Mouse (Mus musculus) A20 (cell line): ENCODE data around the gene Lrit3.
"Not testable (repeated sequence)": the region's sequence is repeated elsewhere in the genome, so short reads cannot be mapped to it uniquely, and the experiment has no call there.

Source experiments
- DNase-seq: peaks from one replicate; pipeline ENCODE4 v3.0.0-alpha.2; 2011; ENCODE audit warnings: low read depth, low spot score

The Lrit3 gene

GRCm38 (mm10) chr3:129771210-129771609, 32.6 kb downstream of the Lrit3 start:
- DNase-seq, result no peak

- DNase-seq, result no peak
Measured at GRCm38 (mm10) chr3:129766971-129767794, 36.6 kb downstream of the Lrit3 start.

- no peak for DNase-seq
Measured at GRCm38 (mm10) chr3:129766106-129766505, 37.7 kb downstream of the Lrit3 start.

GRCm38 (mm10) chr3:129757599-129757998, 46.2 kb downstream of the Lrit3 start:
- DNase-seq, result not testable (repeated sequence)

GRCm38 (mm10) chr3:129754650-129755604, 48.9 kb downstream of the Lrit3 start, which contains the start of gene Egf:
TSS of gene Egf (minus strand) at chr3:129755316.
- DNase-seq, result no peak

GRCm38 (mm10) chr3:129744803-129745202, 59.0 kb downstream of the Lrit3 start:
- peak; percentile 57 for DNase-seq

- no peak for DNase-seq
Measured at GRCm38 (mm10) chr3:129742781-129743180, 61.0 kb downstream of the Lrit3 start.

GRCm38 (mm10) chr3:129738291-129739183, 65.3 kb downstream of the Lrit3 start:
- DNase-seq, result no peak
